Mouse (Mus musculus) neural tube, embryonic 14.5 days (tissue): ENCODE measurements around the gene Etv6. TPM values are rescaled to one million over a fixed set of nuclear protein-coding genes. Genes with fewer than 3 reads are reported as not detected.

Experiments used
- ATAC-seq: fragments of 200-750 bp; cut with Nextera tagmentation; 2 replicates; pipeline ENCODE4 v1.8.0; 2017; ENCODE audit warnings: low read depth, mild to moderate bottlenecking, moderate TSS enrichment, moderate library complexity
- H3K27ac ChIP-seq: fragments of 300-500 bp; sonication (generic); 2 replicates; pipeline ENCODE4 v1.5.1; 2014; ENCODE audit warnings: low read depth, mild to moderate bottlenecking, control low read depth, low read length, moderate library complexity, mixed read lengths
- H3K27me3 ChIP-seq: fragments of 300-500 bp; sonication (generic); 2 replicates; pipeline ENCODE4 v1.6.1; 2014; ENCODE audit warnings: low read length; ENCODE audit not compliant: control insufficient read depth, insufficient read depth
- H3K36me3 ChIP-seq: fragments of 300-500 bp; sonication (generic); 2 replicates; pipeline ENCODE4 v1.6.1; 2014; ENCODE audit warnings: low read length, mixed read lengths; ENCODE audit not compliant: control insufficient read depth, insufficient read depth
- H3K4me1 ChIP-seq: fragments of 300-500 bp; sonication (generic); 2 replicates; pipeline ENCODE4 v1.6.1; 2014; ENCODE audit warnings: low read length; ENCODE audit not compliant: control insufficient read depth, insufficient read depth
- H3K4me2 ChIP-seq: fragments of 300-500 bp; sonication (generic); 2 replicates; pipeline ENCODE4 v1.6.1; 2014; ENCODE audit warnings: mild to moderate bottlenecking, low read depth, low read length, control low read depth
- H3K4me3 ChIP-seq: fragments of 300-500 bp; sonication (generic); 2 replicates; pipeline ENCODE4 v1.5.1; 2014; ENCODE audit warnings: low read depth, low read length, control low read depth, mixed read lengths
- H3K9ac ChIP-seq: fragments of 300-500 bp; sonication (generic); replicated peaks from 2 replicates; pipeline ENCODE4 v1.6.1; 2014; ENCODE audit warnings: low read depth, mild to moderate bottlenecking, control low read depth, low read length, mixed read lengths
- H3K9me3 ChIP-seq: fragments of 300-500 bp; sonication (generic); 2 replicates; pipeline ENCODE4 v1.6.1; 2016; ENCODE audit warnings: low read length; ENCODE audit not compliant: control insufficient read depth
- WGBS: fragments of 180-500 bp; shearing (Covaris S2); extraction: QIAGEN DNeasy Blood & Tissue Kit; methylation state at CpG from one replicate; pipeline ENCODE4 v1.1.7; 2014; 5-methylcytosine and 5-hydroxymethylcytosine counted together
- polyA plus RNA-seq: library from polyadenylated mRNA; unstranded; fragments of >200 nt; fragmentation: Nextera tagmentation; extraction: Ambion mirVana; gene quantifications from 2 replicates; pipeline ENCODE4 v1.2.1, GENCODE M21; 2014

Gene Etv6
- polyA plus RNA-seq, 1 experiment from 2014 or later = 5.8 TPM

- no peak overlapping the region for H3K4me2 ChIP-seq
- H3K9ac ChIP-seq = no peak overlapping the region
- ATAC-seq = no peak
- H3K36me3 ChIP-seq = no peaks in the 10 kb centered on the region
- 63% methylated on average over 6 of the region's 6 CpGs for WGBS
- peaks cover 5% of the 10 kb centered on the region; the same call in 1 of the 2 replicates for H3K4me1 ChIP-seq
- no peak overlapping the region for H3K27ac ChIP-seq
- H3K9me3 ChIP-seq = no peaks in the 10 kb centered on the region
- H3K27me3 ChIP-seq = no peaks in the 10 kb centered on the region
- H3K4me3 ChIP-seq = no peak overlapping the region
These were observed 13.5 kb downstream of the Etv6 start for GRCm38 (mm10) chr6:134048965-134049364.

DNA sequence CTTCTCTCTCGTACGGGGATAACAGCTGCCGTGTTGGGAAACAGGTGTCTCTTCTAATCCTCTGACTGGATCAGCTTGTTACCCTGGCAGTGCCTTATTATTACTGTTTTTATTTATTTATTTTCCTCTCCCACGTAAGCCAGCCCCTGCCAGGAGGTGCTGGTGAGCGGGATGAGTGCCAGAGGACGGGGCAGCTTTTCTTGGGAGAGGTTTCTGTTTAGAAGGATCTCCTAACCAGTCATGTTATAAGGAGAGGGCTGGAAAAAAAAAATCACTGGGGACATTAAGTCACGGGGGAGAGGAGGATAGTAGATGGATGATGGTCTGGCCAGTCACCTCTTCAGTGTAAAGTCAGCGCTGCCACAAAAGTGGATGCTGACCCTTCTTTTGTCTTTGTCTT, 15.0 kb downstream of the Etv6 start:
- H3K27me3 ChIP-seq = no peaks in the 10 kb centered on the region
- no peak for ATAC-seq
- H3K4me1 ChIP-seq = peaks cover 5% of the 10 kb centered on the region; the same call in 1 of the 2 replicates
- H3K4me2 ChIP-seq = no peak overlapping the region
- no peaks in the 10 kb centered on the region for H3K36me3 ChIP-seq
- no peaks in the 10 kb centered on the region for H3K9me3 ChIP-seq
- 71% methylated on average over 8 of the region's 8 CpGs for whole genome bisulfite sequencing
- H3K9ac ChIP-seq = no peak overlapping the region
- no peak overlapping the region for H3K27ac ChIP-seq
- no peak overlapping the region for H3K4me3 ChIP-seq

- Histone ChIP-seq H3K9me3 (no peaks in the 10 kb centered on the region), H3K36me3 (no peaks in the 10 kb centered on the region), H3K4me2 (no peak overlapping the region), H3K27ac (no peak overlapping the region), H3K4me3 (no peak overlapping the region), H3K4me1 (peaks cover 5% of the 10 kb centered on the region; the same call in 1 of the 2 replicates), H3K27me3 (no peaks in the 10 kb centered on the region), H3K9ac (no peak overlapping the region)
- WGBS = 59% methylated on average over 7 of the region's 7 CpGs
- no peak for ATAC-seq
These were observed 16.4 kb downstream of the Etv6 start for GRCm38 (mm10) chr6:134051950-134052349.

DNA sequence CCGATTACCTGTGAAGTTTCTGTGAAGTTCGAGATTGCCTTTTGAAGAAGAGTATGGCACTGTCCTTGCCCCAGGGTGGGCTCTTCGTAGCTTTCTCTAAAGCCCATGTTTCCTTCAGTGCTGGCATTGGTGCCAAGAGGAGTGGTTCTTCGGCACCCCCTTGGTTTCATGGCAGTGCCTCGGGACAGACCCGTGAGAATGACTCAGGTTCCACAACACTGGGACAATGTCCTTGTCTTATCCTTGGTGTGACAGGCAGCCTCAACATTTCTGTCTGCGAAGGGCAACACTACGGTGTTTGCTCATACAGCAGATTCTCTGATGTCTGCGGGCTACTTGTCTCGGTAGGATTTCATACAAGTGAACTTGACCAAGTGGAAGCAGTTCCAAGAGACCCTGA, 17.6 kb downstream of the Etv6 start:
- Histone ChIP-seq H3K4me1 (peaks cover 9% of the 10 kb centered on the region; the same call in 1 of the 2 replicates), H3K9me3 (no peaks in the 10 kb centered on the region), H3K27me3 (no peaks in the 10 kb centered on the region), H3K27ac (no peak overlapping the region), H3K4me3 (no peak overlapping the region), H3K36me3 (no peaks in the 10 kb centered on the region), H3K9ac (no peak overlapping the region), H3K4me2 (no peak overlapping the region)
- no peak for ATAC-seq
- 95% methylated on average over 10 of the region's 10 CpGs for WGBS

GRCm38 (mm10) chr6:134053566-134053965, 18.1 kb downstream of the Etv6 start:
- Histone ChIP-seq H3K4me2 (no peak overlapping the region), H3K4me3 (no peak overlapping the region), H3K9ac (no peak overlapping the region), H3K27me3 (no peaks in the 10 kb centered on the region), H3K36me3 (no peaks in the 10 kb centered on the region), H3K4me1 (peaks cover 9% of the 10 kb centered on the region; the same call in 1 of the 2 replicates), H3K27ac (no peak overlapping the region), H3K9me3 (no peaks in the 10 kb centered on the region)
- WGBS = 85% methylated on average over 7 of the region's 7 CpGs
- ATAC-seq = no peak

- Histone ChIP-seq H3K27ac (no peak overlapping the region), H3K9me3 (no peaks in the 10 kb centered on the region), H3K4me1 (peaks cover 17% of the 10 kb centered on the region; the same call in 1 of the 2 replicates), H3K36me3 (no peaks in the 10 kb centered on the region), H3K4me2 (no peak overlapping the region), H3K9ac (no peak overlapping the region), H3K4me3 (no peak overlapping the region), H3K27me3 (no peaks in the 10 kb centered on the region)
- no peak for ATAC-seq
- 85% methylated on average over 7 of the region's 7 CpGs for WGBS
These were observed 20.1 kb downstream of the Etv6 start for GRCm38 (mm10) chr6:134055588-134055987.

- Histone ChIP-seq H3K4me1 (peaks cover 17% of the 10 kb centered on the region; the same call in 1 of the 2 replicates), H3K36me3 (no peaks in the 10 kb centered on the region), H3K27me3 (no peaks in the 10 kb centered on the region), H3K9me3 (no peaks in the 10 kb centered on the region), H3K4me2 (no peak overlapping the region), H3K9ac (no peak overlapping the region), H3K27ac (0 out of 2 replicates have a peak overlapping the region, but pooled peaks have one; percentile 11), H3K4me3 (no peak overlapping the region)
- no peak for ATAC-seq
- WGBS = 39% methylated on average over 4 of the region's 4 CpGs
These were observed 23.0 kb downstream of the Etv6 start for GRCm38 (mm10) chr6:134058451-134058850.

DNA sequence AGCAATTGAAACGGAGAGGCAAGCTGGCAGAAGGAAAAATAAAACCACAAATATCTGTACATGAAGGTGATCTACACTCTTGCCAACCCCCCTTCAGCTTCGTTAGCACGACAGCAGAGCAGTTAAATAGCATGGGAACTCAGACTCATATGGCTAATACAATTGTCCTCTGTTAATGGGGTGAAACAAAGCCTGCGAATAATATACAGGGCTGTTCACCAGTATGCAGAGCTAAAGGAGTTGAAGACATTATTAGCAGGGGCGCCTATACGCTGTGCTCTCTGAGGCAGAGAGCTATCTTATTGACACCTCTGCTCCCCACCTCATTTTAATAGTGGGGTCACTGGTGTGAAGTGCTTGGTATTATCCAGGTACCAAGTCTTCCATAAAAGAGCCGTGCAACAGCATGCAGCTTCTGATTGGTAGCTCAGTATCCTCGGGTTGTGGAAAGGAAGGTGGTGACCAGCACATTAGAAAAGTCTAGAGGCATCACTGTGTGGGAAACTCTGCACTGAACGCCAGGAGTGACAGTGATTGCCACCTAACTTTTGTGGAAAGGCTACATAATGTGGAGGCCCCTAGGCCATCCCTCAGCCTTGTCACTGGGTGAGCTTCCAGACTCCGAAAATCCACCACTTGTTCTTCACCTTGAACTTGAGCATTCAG, 23.5 kb downstream of the Etv6 start:
- no peaks in the 10 kb centered on the region for H3K9me3 ChIP-seq
- 0 out of 2 replicates have a peak overlapping the region, but pooled peaks have one; percentile 11 for H3K27ac ChIP-seq
- 33% methylated on average over 10 of the region's 10 CpGs for WGBS
- H3K4me1 ChIP-seq = peaks cover 17% of the 10 kb centered on the region; the same call in 1 of the 2 replicates
- H3K36me3 ChIP-seq = no peaks in the 10 kb centered on the region
- H3K9ac ChIP-seq = no peak overlapping the region
- no peak overlapping the region for H3K4me3 ChIP-seq
- peak; percentile 70 for ATAC-seq
- H3K27me3 ChIP-seq = no peaks in the 10 kb centered on the region
- H3K4me2 ChIP-seq = no peak overlapping the region

GRCm38 (mm10) chr6:134059552-134059891, 24.0 kb downstream of the Etv6 start:
- Histone ChIP-seq H3K27me3 (no peaks in the 10 kb centered on the region), H3K36me3 (no peaks in the 10 kb centered on the region), H3K9me3 (no peaks in the 10 kb centered on the region), H3K4me2 (no peak overlapping the region), H3K9ac (no peak overlapping the region), H3K4me1 (peaks cover 17% of the 10 kb centered on the region; the same call in 1 of the 2 replicates), H3K4me3 (no peak overlapping the region), H3K27ac (peak overlapping the region; percentile 39; the same call in 1 of the 2 replicates)
- WGBS = 63% methylated on average over 10 of the region's 10 CpGs
- ATAC-seq = peak; percentile 30; the same call in 1 of the 2 replicates
